Comparison of ENCODE assay signal across 26 mouse cellular contexts in the genomic region with DNA sequence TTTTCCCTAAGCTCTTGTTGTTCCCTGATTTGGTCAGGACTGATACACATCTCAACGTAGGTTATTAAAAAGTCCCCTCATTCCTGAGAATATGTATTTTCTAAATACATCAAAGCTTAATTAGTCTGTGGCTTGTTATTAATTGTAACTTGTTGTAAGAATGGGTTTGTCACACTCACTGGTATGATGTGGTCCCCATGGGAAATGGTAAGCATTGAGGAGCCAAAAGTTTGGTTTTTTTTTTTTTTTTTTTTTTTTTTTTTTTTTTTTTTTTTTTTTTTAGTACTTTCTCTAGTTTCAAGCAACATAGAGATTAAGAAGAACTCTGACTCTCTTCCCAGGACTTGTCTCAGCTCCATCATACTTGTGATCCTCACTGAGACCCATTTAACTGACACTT. TPM values are rescaled to one million over a fixed set of nuclear protein-coding genes. Genes with fewer than 3 reads are reported as not detected.
"Had no signal": no experiment of that assay in that cellular context is flagged by ENCODE, and none has a peak within 500 bp of the region (broad histone marks: within the 10 kb centered on the region; RNA-seq: fewer than 3 reads in every experiment).

No protein-coding gene starts in this region.

- H3K27ac ChIP-seq: neural tube, embryonic 12.5 days; neural tube, embryonic 13.5 days; neural tube, embryonic 15.5 days; stomach, embryonic 15.5 days; stomach, postnatal 0 days had no signal

- H3K36me3 ChIP-seq: neural tube, embryonic 12.5 days; neural tube, embryonic 13.5 days; neural tube, embryonic 15.5 days; stomach, embryonic 15.5 days had no signal

- H3K27me3 ChIP-seq: neural tube, embryonic 12.5 days; neural tube, embryonic 13.5 days; neural tube, embryonic 15.5 days; stomach, embryonic 15.5 days had no signal

- H3K4me3 ChIP-seq: neural tube, embryonic 12.5 days; neural tube, embryonic 13.5 days; neural tube, embryonic 15.5 days; stomach, embryonic 15.5 days had no signal

- H3K4me1 ChIP-seq: neural tube, embryonic 12.5 days; neural tube, embryonic 13.5 days; neural tube, embryonic 15.5 days; stomach, embryonic 15.5 days had no signal

- H3K9me3 ChIP-seq: neural tube, embryonic 12.5 days; neural tube, embryonic 13.5 days; neural tube, embryonic 15.5 days; stomach, embryonic 15.5 days had no signal

- H3K4me2 ChIP-seq: neural tube, embryonic 12.5 days; neural tube, embryonic 13.5 days; neural tube, embryonic 15.5 days; stomach, embryonic 15.5 days had no signal

- DNase-seq: retina, postnatal 1 day; right cerebral cortex, adult 18-20 months; right cerebral cortex, postnatal 14 days; right cerebral cortex, postnatal 25 days; right cerebral cortex, postnatal 4 days; spleen, adult 18-20 months; thymus, adult 18-20 months; thymus, adult 2 months; thymus, postnatal 14 days; thymus, postnatal 25 days; thymus, postnatal 36 days; thymus, postnatal 4 days had no signal

- H3K9ac ChIP-seq: neural tube, embryonic 12.5 days; neural tube, embryonic 13.5 days; neural tube, embryonic 15.5 days; stomach, embryonic 15.5 days had no signal

RNA-seq across cellular contexts. Expression of gene 2310057J18Rik, which starts 17.9 kb away (rescaled TPM):
- total RNA-seq: neutrophil, adult 5-6 weeks had no signal
- polyA plus RNA-seq: neural tube, embryonic 12.5 days; neural tube, embryonic 13.5 days; neural tube, embryonic 14.5 days; neural tube, embryonic 15.5 days; small intestine, adult 2 months; spleen, adult 2 months; stomach, embryonic 14.5 days; stomach, embryonic 16.5 days; stomach, postnatal 0 days; testis, adult 2 months; thymus, adult 2 months; thymus, postnatal 0 days; urinary bladder, adult 2 months had no signal
